Mouse (Mus musculus) G1E (cell line): ENCODE measurements around the gene Cmtm2b. TPM values are rescaled to one million over a fixed set of nuclear protein-coding genes. Genes with fewer than 3 reads are reported as not detected.

Source experiments
- ATAC-seq: 2 replicates; pipeline ENCODE4 v1.8.0; 2016; ENCODE audit warnings: mild to moderate bottlenecking; ENCODE audit not compliant: insufficient number of reproducible peaks, poor library complexity, low FRiP score, severe bottlenecking; ENCODE audit errors: extremely low read depth
- DNase-seq: peaks from one replicate; pipeline ENCODE4 v3.0.0; 2012; ENCODE audit warnings: low spot score
- H3K27me3 ChIP-seq: 2 replicates; pipeline ENCODE4 v1.6.1; 2012; ENCODE audit warnings: mild to moderate bottlenecking, low read length, inconsistent platforms; ENCODE audit not compliant: insufficient read depth
- H3K36me3 ChIP-seq: replicated peaks from 2 replicates; pipeline ENCODE3; 2012; ENCODE audit warnings: mild to moderate bottlenecking, inconsistent platforms
- H3K4me1 ChIP-seq: 2 replicates; pipeline ENCODE4 v1.6.1; 2012; ENCODE audit warnings: low read depth, low read length, inconsistent platforms, mixed read lengths; ENCODE audit not compliant: insufficient read depth
- H3K4me3 ChIP-seq: 2 replicates; pipeline ENCODE4 v1.5.1; 2012; ENCODE audit warnings: low read depth, mild to moderate bottlenecking, inconsistent platforms, low read length, moderate library complexity, mixed read lengths
- H3K9me3 ChIP-seq: replicated peaks from 2 replicates; pipeline ENCODE4 v1.6.1; 2012; ENCODE audit warnings: inconsistent platforms
- CTCF ChIP-seq: IDR thresholded peaks from 2 replicates; pipeline ENCODE4 v1.5.1; 2012; ENCODE audit warnings: low read depth, low read length, inconsistent platforms, mixed read lengths
- GATA1 ChIP-seq: IDR thresholded peaks from 2 replicates; pipeline ENCODE4 v1.6.1; 2012; ENCODE audit warnings: borderline replicate concordance, low read length, inconsistent platforms, mixed read lengths
- GATA2 ChIP-seq: IDR thresholded peaks from 2 replicates; pipeline ENCODE4 v1.6.1; 2012; ENCODE audit warnings: low read depth, low read length, inconsistent platforms, borderline replicate concordance
- POLR2AphosphoS5 ChIP-seq: IDR thresholded peaks from 2 replicates; pipeline ENCODE4 v1.6.1; 2012; ENCODE audit warnings: low read depth, low read length, inconsistent platforms; ENCODE audit not compliant: insufficient replicate concordance
- TAL1 ChIP-seq: conservative IDR thresholded peaks from 2 replicates; pipeline ENCODE4 v1.6.1; 2012; ENCODE audit warnings: low read depth, low read length, inconsistent platforms, mixed read lengths
- polyA plus RNA-seq: library from polyadenylated mRNA; stranded (reverse); fragments of >175 nt; gene quantifications from 2 replicates; pipeline ENCODE4 v1.2.3, GENCODE M21; 2012
- total RNA-seq, 2 experiments: library from RNA; stranded (forward) in 1 of 2; stranded (reverse) in 1 of 2; fragments of 200-1000 nt in 1 of 2; fragments of >200 nt in 1 of 2; fragmentation: Nextera tagmentation in 1 of 2; gene quantifications; 2 replicates each; pipeline ENCODE4 v1.2.3; 2014 to 2017

The Cmtm2b gene
- total and polyA plus RNA-seq, 3 experiments, result not detected

GRCm38 (mm10) chr8:104339229-104339982 is 17.4 kb downstream of the Cmtm2b start, which contains the start of gene Cmtm3:
Gene Cmtm3 (plus strand): TSS chr8:104339410.
- Histone ChIP-seq H3K4me1 (peaks cover 11% of the 10 kb centered on the region), H3K9me3 (no peaks in the 10 kb centered on the region), H3K27me3 (peaks cover 18% of the 10 kb centered on the region), H3K36me3 (no peaks in the 10 kb centered on the region), H3K4me3 (peak within 1 kb of the TSS; percentile 52)
- no peak for DNase-seq
- TF ChIP-seq CTCF (no peak), GATA1 (no peak), TAL1 (no peak), POLR2AphosphoS5 (no peak), GATA2 (no peak)
- no peak for ATAC-seq

DNA sequence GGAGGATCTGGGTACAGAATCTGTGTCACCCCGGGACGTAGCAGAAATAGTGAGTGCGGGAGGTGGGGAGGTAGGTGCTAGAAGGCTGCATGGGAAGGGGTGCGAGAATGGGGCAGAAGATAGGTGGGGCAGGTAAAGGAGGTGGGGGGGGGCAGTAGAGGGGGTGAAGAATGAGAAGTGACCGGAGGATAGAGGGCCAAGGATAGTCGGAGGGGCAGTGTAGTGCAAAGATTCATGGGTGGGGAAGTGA is 17.9 kb downstream of the Cmtm2b start:
- DNase-seq, result no peak
- H3K36me3 ChIP-seq, result no peaks in the 10 kb centered on the region
- H3K27me3 ChIP-seq, result peaks cover 21% of the 10 kb centered on the region
- no peak for TF ChIP-seq CTCF
- no peak for TF ChIP-seq GATA2
- no peak for TF ChIP-seq POLR2AphosphoS5
- no peak for TF ChIP-seq TAL1
- no peak for TF ChIP-seq GATA1
- no peaks in the 10 kb centered on the region for H3K9me3 ChIP-seq
- no peak for ATAC-seq
- H3K4me3 ChIP-seq, result peak overlapping the region; percentile 52; the same call in 1 of the 2 replicates
- peaks cover 11% of the 10 kb centered on the region for H3K4me1 ChIP-seq

GRCm38 (mm10) chr8:104340233-104341105 is 18.4 kb downstream of the Cmtm2b start:
- no peaks in the 10 kb centered on the region for H3K36me3 ChIP-seq
- peaks cover 21% of the 10 kb centered on the region for H3K27me3 ChIP-seq
- no peak for DNase-seq
- no peak for ATAC-seq
- H3K4me1 ChIP-seq, result peaks cover 11% of the 10 kb centered on the region
- H3K9me3 ChIP-seq, result no peaks in the 10 kb centered on the region
- TF ChIP-seq TAL1, result no peak
- no peak for TF ChIP-seq CTCF
- no peak for TF ChIP-seq POLR2AphosphoS5
- no peak for TF ChIP-seq GATA2
- TF ChIP-seq GATA1, result no peak
- H3K4me3 ChIP-seq, result peak overlapping the region; percentile 52

DNA sequence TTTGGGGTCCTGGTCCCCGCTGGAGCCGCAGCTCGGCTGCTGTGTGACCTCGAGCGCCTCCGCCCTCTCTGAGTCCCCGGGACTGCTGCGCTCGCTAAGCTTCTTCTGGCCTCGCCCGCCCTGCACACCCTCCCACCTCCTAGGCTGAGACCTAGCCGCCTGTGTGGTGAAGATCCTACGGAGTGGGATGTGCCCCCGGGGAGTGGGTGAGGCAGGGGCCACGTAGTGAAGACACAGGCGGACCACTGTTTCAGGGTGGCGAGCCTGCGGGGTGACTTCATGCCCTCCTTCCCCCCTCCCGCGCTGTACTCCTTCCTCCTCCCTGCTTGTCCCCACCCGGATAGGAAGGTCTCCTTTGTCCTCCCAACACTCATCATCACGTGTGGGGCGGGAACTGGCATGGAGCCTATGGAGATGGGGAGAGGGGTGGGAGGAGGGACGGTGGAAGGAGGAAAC is 19.1 kb downstream of the Cmtm2b start:
- DNase-seq (no peak), ATAC-seq (no peak)
- no peak for TF ChIP-seq POLR2AphosphoS5
- no peak for TF ChIP-seq TAL1
- TF ChIP-seq CTCF, result no peak
- no peak for TF ChIP-seq GATA1
- Histone ChIP-seq H3K9me3 (no peaks in the 10 kb centered on the region), H3K4me3 (peak overlapping the region; percentile 52; the same call in 1 of the 2 replicates), H3K4me1 (peaks cover 11% of the 10 kb centered on the region), H3K36me3 (no peaks in the 10 kb centered on the region), H3K27me3 (peaks cover 21% of the 10 kb centered on the region)

GRCm38 (mm10) chr8:104341678-104342077 is 19.6 kb downstream of the Cmtm2b start:
- peaks cover 21% of the 10 kb centered on the region for H3K27me3 ChIP-seq
- no peak for ATAC-seq
- no peak for DNase-seq
- H3K4me1 ChIP-seq, result peaks cover 11% of the 10 kb centered on the region
- no peak for TF ChIP-seq GATA2
- no peak for TF ChIP-seq TAL1
- no peak for TF ChIP-seq POLR2AphosphoS5
- no peak for TF ChIP-seq GATA1
- TF ChIP-seq CTCF, result no peak
- no peaks in the 10 kb centered on the region for H3K9me3 ChIP-seq
- H3K36me3 ChIP-seq, result no peaks in the 10 kb centered on the region
- H3K4me3 ChIP-seq, result no peak overlapping the region

- Histone ChIP-seq H3K36me3 (no peaks in the 10 kb centered on the region), H3K4me1 (peaks cover 11% of the 10 kb centered on the region), H3K4me3 (no peak overlapping the region), H3K9me3 (no peaks in the 10 kb centered on the region), H3K27me3 (peaks cover 21% of the 10 kb centered on the region)
- DNase-seq (no peak), ATAC-seq (no peak)
- TF ChIP-seq GATA2, result no peak
- no peak for TF ChIP-seq TAL1
Observed at GRCm38 (mm10) chr8:104342426-104342825, 20.4 kb downstream of the Cmtm2b start.
